Mouse (Mus musculus): ENCODE measurements at regions not wholly inside any gene's neighbourhood (a gene's known extent, or its start where the extent isn't known, plus 50 kb on each side); places are given as distances from the start of the nearest gene placed in this dataset.

- no peak for DNase-seq (ENCODE audit: low spot score)
Observed at GRCm38 (mm10) chr7:68444426-68445095, 170.9 kb downstream of the Fam169b start.

GRCm38 (mm10) chr7:68440661-68441150, 167.1 kb downstream of the Fam169b start:
- no peak for DNase-seq (ENCODE audit: low spot score)

- no peak for DNase-seq (ENCODE audit: low spot score)
Observed at GRCm38 (mm10) chr7:68428946-68429345, 155.3 kb downstream of the Fam169b start.

GRCm38 (mm10) chr7:68415890-68416289, 142.3 kb downstream of the Fam169b start:
- DNase-seq (ENCODE audit: low spot score) = no peak

- no peak for DNase-seq (ENCODE audit: low spot score)
Observed at GRCm38 (mm10) chr7:68412786-68413185, 139.1 kb downstream of the Fam169b start.
